Mouse (Mus musculus): ENCODE data around the gene Ces2g.

The Ces2g gene

GRCm38 (mm10) chr8:104961537-104961961 is at the start of gene Ces2g:
Gene Ces2g, plus strand, starts transcription at chr8:104961718.
- no peak for DNase-seq (ENCODE audit: low read depth, low spot score)

GRCm38 (mm10) chr8:104925972-104926596 is 35.4 kb upstream of the Ces2g start, which contains the start of gene Ces2e:
Gene Ces2e, plus strand, starts transcription at chr8:104926260.
- no peak for DNase-seq (ENCODE audit: low read depth, low spot score)

- no peak for DNase-seq (ENCODE audit: low read depth, low spot score)
These were observed 34.2 kb upstream of the Ces2g start for GRCm38 (mm10) chr8:104927301-104927700.

GRCm38 (mm10) chr8:104944665-104945064 is 16.9 kb upstream of the Ces2g start:
- no peak for DNase-seq (ENCODE audit: low read depth, low spot score)

- no peak for DNase-seq (ENCODE audit: low read depth, low spot score)
These were observed 14.5 kb upstream of the Ces2g start, which contains the start of gene Ces2f for GRCm38 (mm10) chr8:104947056-104947455. Gene Ces2f, plus strand, starts transcription at chr8:104947356.

GRCm38 (mm10) chr8:104949031-104949430 is 12.5 kb upstream of the Ces2g start:
- no peak for DNase-seq (ENCODE audit: low read depth, low spot score)

GRCm38 (mm10) chr8:104962229-104962901 is 847 bp downstream of the Ces2g start:
- no peak for DNase-seq (ENCODE audit: low read depth, low spot score)

DNA sequence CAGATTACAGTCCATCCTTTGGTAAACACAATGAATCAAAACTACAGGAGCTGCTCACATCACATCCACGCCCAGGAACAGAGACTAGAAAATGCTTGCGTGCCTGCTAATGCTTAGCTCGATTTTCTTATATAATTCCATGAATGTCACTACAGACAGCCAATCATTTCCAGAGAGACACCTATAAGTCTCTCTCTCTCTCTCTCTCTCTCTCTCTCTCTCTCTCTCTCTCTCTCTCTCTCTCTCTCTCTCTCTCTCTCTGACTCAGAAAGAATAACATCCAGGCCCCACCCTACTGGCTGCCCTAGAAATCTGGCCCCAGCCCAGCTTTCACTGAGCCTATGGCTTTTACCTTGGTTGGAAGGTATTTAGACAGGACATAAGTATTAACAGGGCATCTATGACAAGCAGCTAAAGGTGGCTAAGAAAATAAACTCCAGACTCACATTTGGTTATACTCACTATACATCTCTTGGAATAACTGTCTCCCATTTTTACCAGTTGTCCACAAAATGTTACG is 1.9 kb downstream of the Ces2g start:
- no peak for DNase-seq (ENCODE audit: low read depth, low spot score)

DNA sequence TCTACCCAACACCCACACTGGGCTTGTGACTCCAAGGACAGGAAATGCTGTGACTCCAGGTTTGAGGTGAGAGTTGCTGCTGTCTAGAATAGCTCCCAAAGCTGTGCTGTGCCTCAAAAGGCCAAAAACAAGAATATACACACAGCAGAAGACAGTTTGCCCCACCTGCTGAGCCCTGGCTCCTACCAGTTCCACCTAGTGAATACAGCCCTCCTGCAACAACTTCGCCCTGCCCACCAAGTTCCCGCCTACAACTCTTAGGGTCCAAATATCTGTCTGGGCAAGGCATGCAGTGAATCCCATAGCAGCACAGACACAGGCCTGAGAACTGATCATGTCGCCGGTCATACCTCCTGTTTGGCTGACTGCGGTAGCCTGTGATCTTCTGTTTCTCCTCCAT is 22.6 kb downstream of the Ces2g start:
- no peak for DNase-seq (ENCODE audit: low read depth, low spot score)

GRCm38 (mm10) chr8:104984942-104985341 is 23.4 kb downstream of the Ces2g start:
- DNase-seq (ENCODE audit: low read depth, low spot score) = no peak

GRCm38 (mm10) chr8:104998191-104998590 is 36.7 kb downstream of the Ces2g start:
- no peak for DNase-seq (ENCODE audit: low read depth, low spot score)

DNA sequence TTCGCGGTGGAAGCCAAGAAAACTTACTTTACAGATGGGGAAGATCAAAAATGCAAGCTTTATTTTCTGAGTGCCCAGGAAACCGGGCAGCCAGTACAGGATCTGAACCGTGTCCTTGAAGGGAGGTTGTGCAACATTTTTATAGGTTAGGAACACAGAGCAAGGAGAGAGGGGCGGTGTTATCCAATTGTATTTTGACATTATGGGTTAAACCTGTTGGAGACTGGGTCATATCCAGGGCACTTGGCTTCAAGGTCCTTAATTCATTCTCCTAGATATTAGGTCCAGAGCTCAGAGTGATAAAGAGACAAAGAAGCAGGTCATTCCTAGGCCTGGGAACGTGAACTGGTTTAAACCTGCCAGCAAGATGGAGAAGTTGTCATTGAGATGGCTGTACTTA is 37.7 kb downstream of the Ces2g start:
- DNase-seq (ENCODE audit: low read depth, low spot score) = no peak

DNA sequence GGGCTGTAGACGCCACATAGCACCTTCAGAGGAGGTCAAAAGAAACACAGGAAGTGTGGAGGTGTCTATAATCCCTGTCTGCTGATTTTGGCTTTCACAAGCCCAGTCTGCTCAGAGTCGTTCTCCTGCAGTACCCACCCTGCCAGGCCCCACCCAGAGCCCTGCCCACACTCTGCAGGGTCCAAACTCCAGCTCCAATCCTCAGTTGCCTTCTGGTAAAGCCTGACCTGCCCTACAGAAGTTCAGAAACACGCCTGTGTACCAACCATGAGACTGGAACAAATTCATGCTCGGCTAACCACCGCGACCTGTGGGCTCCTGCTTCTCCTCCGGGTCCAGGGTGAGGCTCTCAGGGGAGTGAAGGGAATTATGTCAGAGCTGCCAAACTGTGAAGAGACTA is 39.1 kb downstream of the Ces2g start, which contains the start of gene Ces2h:
TSS of gene Ces2h (plus strand) at position 268 of the 400 bp plus-strand sequence.
- no peak for DNase-seq (ENCODE audit: low read depth, low spot score)

DNA sequence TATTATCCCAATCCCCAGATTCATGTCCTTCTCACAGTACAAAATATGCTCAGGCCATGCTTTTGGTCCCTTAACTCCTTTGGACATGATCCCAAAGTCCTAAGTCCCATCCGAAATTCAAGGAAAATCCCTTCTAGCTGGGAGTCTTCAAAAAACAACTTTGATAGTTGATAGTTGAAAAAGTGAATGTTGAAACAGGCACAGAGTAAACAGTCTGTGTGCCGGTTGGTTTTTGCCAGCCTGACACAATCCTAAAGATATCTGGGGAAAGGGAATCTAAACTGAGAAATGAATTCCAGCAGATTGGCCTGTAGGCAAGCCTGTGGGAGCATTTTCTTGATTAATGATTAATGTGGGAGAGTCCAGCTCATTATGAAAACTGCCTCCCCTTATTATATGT is 48.5 kb downstream of the Ces2g start:
- no peak for DNase-seq (ENCODE audit: low read depth, low spot score)

- DNase-seq (ENCODE audit: low read depth, low spot score) = no peak
These were observed 49.6 kb downstream of the Ces2g start for GRCm38 (mm10) chr8:105011136-105011535.

DNA sequence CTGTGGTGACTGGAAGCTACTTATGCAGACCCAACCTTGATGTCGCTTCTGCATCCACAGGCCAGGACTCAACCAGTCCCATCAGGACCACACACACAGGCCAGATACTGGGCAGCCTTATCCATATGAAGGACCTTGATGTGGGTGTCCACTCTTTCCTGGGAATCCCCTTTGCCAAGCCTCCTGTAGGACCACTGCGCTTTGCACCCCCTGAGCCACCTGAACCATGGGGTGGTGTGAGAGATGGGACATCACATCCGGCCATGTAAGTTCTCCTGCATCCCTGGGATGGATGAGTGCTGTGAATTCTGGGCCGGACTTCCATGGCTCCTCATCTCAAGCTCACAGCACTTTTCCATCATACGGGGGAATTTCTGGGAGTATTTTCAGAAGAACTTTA is 52.9 kb downstream of the Ces2g start:
- no peak for DNase-seq (ENCODE audit: low read depth, low spot score)
